Mouse (Mus musculus) bone marrow macrophage, adult 2 months (primary cell): Measurements from ENCODE around the gene Chid1.

Source experiments
- CTCF ChIP-seq: IDR thresholded peaks from 2 replicates; pipeline ENCODE4 v1.5.1; 2012; ENCODE audit warnings: low read depth, mild to moderate bottlenecking, low read length, moderate library complexity
- POLR2A ChIP-seq: IDR thresholded peaks from 2 replicates; pipeline ENCODE4 v1.6.1; 2012; ENCODE audit warnings: mild to moderate bottlenecking, low read depth, low read length, borderline replicate concordance

DNA sequence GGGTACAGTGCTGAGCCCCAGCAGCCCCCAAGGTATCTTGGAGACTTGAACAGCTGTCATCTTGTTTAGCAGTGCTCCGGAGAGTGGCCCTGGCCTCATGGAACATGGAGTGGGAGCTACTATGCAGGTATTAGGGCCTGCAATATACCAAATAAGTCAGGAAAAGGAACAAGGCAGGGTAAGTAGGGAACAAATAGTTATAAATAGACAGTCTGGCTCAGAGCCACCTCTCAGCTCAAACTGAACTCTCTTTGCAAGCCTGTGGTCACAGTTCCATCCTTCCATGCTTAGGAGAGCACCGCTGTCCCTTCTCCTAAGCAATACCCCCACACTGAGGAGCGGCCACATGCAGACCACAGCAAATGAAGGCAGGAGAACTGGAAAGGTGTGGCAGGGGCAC is 42.1 kb downstream of the Chid1 start:
- TF ChIP-seq POLR2A (no peak), CTCF (no peak)
